Mouse (Mus musculus): ENCODE measurements at regions not wholly inside any gene's neighbourhood (a gene's known extent, or its start where the extent isn't known, plus 50 kb on each side); places are given as distances from the start of the nearest gene placed in this dataset.

DNA sequence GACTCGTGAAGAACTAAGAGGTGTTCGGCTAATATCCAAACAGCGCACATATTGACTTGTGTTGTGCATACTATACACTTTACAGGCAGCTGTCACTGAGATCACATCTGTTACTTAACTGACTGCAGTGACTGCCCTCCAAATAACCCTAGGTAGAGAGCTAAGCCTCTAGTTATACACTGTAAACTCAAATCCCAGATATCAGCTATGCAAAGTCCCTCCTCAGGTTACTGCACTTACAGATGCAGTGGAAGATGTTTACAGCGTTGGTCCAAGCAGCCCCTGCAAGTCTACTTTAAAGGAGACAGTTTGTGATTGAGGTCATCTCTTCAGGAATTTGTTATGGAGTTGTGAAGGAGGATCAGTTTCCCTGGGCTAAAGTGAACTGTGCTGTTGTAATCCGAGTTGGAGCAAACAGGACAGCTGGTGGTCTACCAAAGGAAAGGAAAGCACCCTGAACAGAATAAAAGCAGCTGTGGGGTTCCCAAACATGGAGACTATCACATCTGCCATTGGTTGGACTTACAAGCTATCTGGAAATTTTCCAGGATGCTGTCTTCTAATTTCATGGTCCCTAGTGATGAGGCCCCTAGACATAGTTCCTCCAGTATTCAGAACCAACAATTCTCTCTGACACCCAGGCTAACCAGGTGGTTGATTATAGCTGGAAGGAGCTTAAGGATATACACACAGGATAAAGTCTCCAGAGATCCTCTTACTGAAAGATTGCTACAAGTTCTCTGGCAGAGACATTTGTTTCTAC lies 108.7 kb upstream of the Stk26 start:
- peak; percentile 3 for DNase-seq (ENCODE audit: low read depth, low spot score)

DNA sequence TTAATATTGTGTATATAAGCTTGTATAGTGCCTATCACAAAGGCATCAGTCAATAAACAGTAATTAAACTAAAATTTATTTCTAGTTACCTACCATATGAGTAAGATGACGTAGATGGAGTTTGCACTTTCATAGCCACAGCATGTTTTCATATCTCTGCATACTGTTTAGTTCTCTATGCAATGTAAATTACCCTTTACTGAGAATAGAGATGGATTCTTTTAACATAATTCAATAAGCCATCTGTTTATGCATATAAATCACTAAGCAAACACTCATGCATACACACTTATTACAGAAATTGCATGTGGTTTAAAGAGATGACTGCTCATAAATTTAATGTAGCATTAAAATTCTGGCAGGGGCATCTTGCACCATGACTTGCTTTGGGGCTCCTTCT lies 87.4 kb upstream of the Stk26 start:
- DNase-seq (ENCODE audit: low read depth, low spot score), result no peak
